Mouse (Mus musculus) intestine, embryonic 16.5 days (tissue): ENCODE data around the gene Hectd1. TPM values are rescaled to one million over a fixed set of nuclear protein-coding genes. Genes with fewer than 3 reads are reported as not detected.
A peak's percentile ranks its signal among the peaks of the same experiment; 100 is the strongest.

Source experiments
- ATAC-seq: fragments of 200-750 bp; cut with Nextera tagmentation; 2 replicates; pipeline ENCODE4 v1.8.0; 2017; ENCODE audit warnings: moderate TSS enrichment, moderate library complexity
- H3K27ac ChIP-seq: fragments of 300-500 bp; sonication (generic); 2 replicates; pipeline ENCODE4 v1.5.1; 2014; ENCODE audit warnings: mild to moderate bottlenecking, low read length
- H3K27me3 ChIP-seq: fragments of 300-500 bp; sonication (generic); replicated peaks from 2 replicates; pipeline ENCODE4 v1.6.1; 2014; ENCODE audit warnings: low read length, control low read depth, mixed read lengths; ENCODE audit not compliant: control insufficient read depth, insufficient read depth
- H3K36me3 ChIP-seq: fragments of 300-500 bp; sonication (generic); 2 replicates; pipeline ENCODE4 v1.6.1; 2014; ENCODE audit warnings: low read length, control low read depth; ENCODE audit not compliant: control insufficient read depth, insufficient read depth
- H3K4me1 ChIP-seq: fragments of 300-500 bp; sonication (generic); 2 replicates; pipeline ENCODE4 v1.6.1; 2014; ENCODE audit warnings: low read length, control low read depth, mixed read lengths; ENCODE audit not compliant: control insufficient read depth, insufficient read depth
- H3K4me2 ChIP-seq: fragments of 300-500 bp; sonication (generic); 2 replicates; pipeline ENCODE4 v1.6.1; 2014; ENCODE audit warnings: low read depth, low read length, control low read depth
- H3K4me3 ChIP-seq: fragments of 300-500 bp; sonication (generic); 2 replicates; pipeline ENCODE4 v1.5.1; 2014; ENCODE audit warnings: mild to moderate bottlenecking, low read length
- H3K9ac ChIP-seq: fragments of 300-500 bp; sonication (generic); 2 replicates; pipeline ENCODE4 v1.6.1; 2014; ENCODE audit warnings: low read depth, low read length
- H3K9me3 ChIP-seq: fragments of 300-500 bp; sonication (generic); 2 replicates; pipeline ENCODE4 v1.6.1; 2016; ENCODE audit warnings: low read length, control low read depth; ENCODE audit not compliant: control insufficient read depth
- WGBS: fragments of 180-500 bp; shearing (Covaris S2); extraction: QIAGEN DNeasy Blood & Tissue Kit; methylation state at CpG from one replicate; pipeline ENCODE4 v1.1.7; 2014; 5-methylcytosine and 5-hydroxymethylcytosine counted together
- polyA plus RNA-seq: library from polyadenylated mRNA; unstranded; fragments of >200 nt; fragmentation: Nextera tagmentation; extraction: Ambion mirVana; gene quantifications from 2 replicates; pipeline ENCODE4 v1.2.1, GENCODE M21; 2015

The Hectd1 gene
- polyA plus RNA-seq, 1 experiment from 2014 or later = 25.6 TPM

DNA sequence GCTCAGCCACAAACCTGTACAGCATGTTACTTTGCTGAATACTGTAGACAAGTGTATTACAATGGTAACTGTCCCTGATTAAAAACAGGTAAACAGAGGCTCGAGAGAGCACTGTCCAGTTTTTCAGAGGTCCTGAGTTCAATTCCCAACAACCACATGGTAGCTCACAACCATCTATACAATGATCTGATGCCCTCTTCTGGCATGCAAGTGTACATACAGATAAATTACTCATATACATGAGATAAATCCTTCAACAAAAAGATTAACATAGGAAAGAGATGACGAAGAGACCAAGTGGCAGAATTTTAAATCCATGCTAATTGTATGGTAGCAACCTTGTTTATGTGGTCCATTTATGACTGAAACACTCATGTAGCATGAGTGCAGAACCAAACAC lies 82.0 kb downstream of the Hectd1 start:
- no peak overlapping the region for H3K4me3 ChIP-seq
- no peak overlapping the region for H3K4me2 ChIP-seq
- no peak overlapping the region for H3K9ac ChIP-seq
- no peaks in the 10 kb centered on the region for H3K4me1 ChIP-seq
- 89% methylated on average over 2 of the region's 2 CpGs for WGBS
- peaks cover 34% of the 10 kb centered on the region for H3K36me3 ChIP-seq
- no peak for ATAC-seq
- H3K27ac ChIP-seq = no peak overlapping the region
- H3K27me3 ChIP-seq = no peaks in the 10 kb centered on the region
- no peaks in the 10 kb centered on the region for H3K9me3 ChIP-seq

DNA sequence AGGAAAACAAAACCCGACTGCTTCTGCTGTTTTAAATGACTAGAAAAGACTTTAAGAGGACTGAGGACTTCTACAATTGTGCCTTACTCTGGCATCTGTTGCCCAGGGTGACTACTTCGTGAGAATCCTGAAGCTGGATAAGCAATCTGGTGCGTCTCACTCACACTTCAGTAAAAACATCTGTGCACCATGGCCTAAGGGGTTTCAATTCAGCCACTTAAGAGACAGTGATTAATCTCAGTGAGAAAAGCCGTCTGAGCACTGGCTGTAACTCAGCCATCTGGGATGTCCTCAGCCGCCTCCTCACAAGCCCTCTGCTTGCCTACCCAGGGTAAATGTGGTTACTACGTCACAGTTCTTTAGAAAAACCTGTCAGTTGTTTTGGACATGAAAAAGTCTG lies 84.4 kb downstream of the Hectd1 start:
- Histone ChIP-seq H3K4me1 (no peaks in the 10 kb centered on the region), H3K27me3 (no peaks in the 10 kb centered on the region), H3K4me3 (no peak overlapping the region), H3K27ac (no peak overlapping the region), H3K9ac (no peak overlapping the region), H3K9me3 (no peaks in the 10 kb centered on the region), H3K4me2 (no peak overlapping the region), H3K36me3 (peaks cover 28% of the 10 kb centered on the region)
- 61% methylated on average over 6 of the region's 6 CpGs for WGBS
- no peak for ATAC-seq

DNA sequence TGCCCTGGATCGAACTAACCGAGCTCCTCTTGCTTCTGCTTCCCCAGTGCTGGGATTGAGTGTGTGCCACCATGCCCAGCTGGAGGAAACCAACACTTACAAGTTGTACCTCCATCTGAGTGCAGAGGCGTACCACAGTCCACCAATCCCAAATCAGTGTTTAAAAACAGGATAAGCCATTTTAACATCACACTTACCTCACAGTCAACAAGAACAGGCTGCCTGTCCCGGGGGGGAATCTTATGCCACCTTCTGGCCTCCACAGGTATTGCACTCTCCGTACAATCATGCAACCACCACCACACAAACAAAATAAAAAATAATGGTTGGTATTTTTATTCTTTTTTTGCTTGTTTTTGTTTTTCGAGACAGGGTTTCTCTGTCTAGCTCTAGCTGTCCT lies 87.6 kb downstream of the Hectd1 start:
- H3K36me3 ChIP-seq = peaks cover 14% of the 10 kb centered on the region
- WGBS = 87% methylated on average over 6 of the region's 6 CpGs
- ATAC-seq = no peak
- H3K9ac ChIP-seq = no peak overlapping the region
- no peak overlapping the region for H3K4me3 ChIP-seq
- H3K4me2 ChIP-seq = no peak overlapping the region
- H3K27ac ChIP-seq = no peak overlapping the region
- no peaks in the 10 kb centered on the region for H3K4me1 ChIP-seq
- H3K27me3 ChIP-seq = no peaks in the 10 kb centered on the region
- no peaks in the 10 kb centered on the region for H3K9me3 ChIP-seq

DNA sequence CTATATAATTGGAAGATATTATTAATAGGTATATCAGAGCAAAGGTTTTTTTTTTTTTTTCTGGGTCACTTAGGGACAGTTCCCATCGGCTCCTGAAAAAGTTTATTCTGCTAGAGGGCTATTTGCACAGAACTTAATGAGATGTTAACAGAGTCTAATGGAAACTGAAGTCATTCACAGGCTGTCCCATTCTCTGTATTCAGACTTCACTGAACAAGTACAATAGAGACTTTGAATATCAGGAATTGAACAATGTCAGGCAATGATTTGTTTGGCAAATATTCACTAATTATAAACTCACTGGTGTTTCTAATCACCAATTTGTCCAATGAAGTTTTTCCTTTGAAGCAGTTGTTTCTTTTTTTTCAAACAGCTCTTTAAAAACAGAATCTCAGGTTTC lies 92.5 kb downstream of the Hectd1 start:
- no peak for ATAC-seq

DNA sequence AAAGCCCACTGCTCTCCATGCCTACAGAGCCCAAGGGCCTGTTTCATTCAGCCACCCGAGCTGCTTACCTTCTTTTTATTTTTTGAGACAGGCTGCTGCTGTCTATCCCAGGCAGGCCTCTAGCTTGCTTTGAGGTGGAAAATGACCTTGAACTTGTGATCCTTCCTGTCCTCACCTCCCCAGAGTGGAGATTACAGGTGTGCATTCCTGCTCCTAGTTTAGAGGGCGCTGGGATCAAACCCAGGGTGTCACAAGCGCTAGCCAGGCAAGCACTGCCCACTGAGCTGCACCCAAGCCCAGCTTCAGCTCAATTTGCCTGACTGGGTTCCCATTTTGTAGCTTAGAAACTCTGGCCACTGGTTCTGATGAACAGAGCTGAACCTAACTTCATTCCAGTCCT lies 93.0 kb downstream of the Hectd1 start:
- no peaks in the 10 kb centered on the region for H3K36me3 ChIP-seq
- no peak overlapping the region for H3K9ac ChIP-seq
- H3K4me2 ChIP-seq = no peak overlapping the region
- no peaks in the 10 kb centered on the region for H3K27me3 ChIP-seq
- H3K9me3 ChIP-seq = no peaks in the 10 kb centered on the region
- no peak overlapping the region for H3K4me3 ChIP-seq
- H3K4me1 ChIP-seq = peaks cover 16% of the 10 kb centered on the region
- peak; percentile 10; the same call in 1 of the 2 replicates for ATAC-seq
- H3K27ac ChIP-seq = peak overlapping the region; percentile 4; the same call in 1 of the 2 replicates
- 57% methylated on average over 3 of the region's 3 CpGs for WGBS

More for the DNA sequence above, 92.5 kb downstream of the Hectd1 start:
- Histone ChIP-seq H3K9ac (no peak overlapping the region), H3K4me3 (no peak overlapping the region), H3K27ac (no peak overlapping the region), H3K9me3 (no peaks in the 10 kb centered on the region), H3K27me3 (no peaks in the 10 kb centered on the region), H3K4me2 (no peak overlapping the region), H3K4me1 (peaks cover 16% of the 10 kb centered on the region), H3K36me3 (no peaks in the 10 kb centered on the region)
- WGBS = 61% methylated on average over 1 of the region's 1 CpGs

DNA sequence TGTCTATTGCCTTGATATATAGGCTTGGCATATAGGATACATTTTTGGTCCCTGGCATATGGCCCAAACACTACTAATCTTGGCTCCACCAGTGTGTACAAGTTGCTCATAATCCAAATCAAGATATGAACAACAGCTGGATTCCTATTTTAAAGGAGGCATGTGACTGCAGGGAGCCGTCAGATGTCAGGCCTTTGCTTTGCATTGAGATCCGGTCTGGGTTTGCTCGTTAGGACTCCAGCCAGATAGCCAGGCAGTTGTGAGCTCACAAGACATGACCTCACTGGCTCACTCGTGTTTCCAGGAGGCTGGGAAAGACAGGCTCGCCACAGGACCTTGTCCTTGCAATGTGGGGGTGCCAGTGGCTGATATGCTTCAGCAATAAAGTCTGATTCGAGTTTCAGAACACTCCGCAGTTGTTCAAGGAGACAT lies 93.5 kb downstream of the Hectd1 start:
- peak; percentile 81 for ATAC-seq
- Histone ChIP-seq H3K4me3 (no peak overlapping the region), H3K27ac (peak overlapping the region; percentile 4; the same call in 1 of the 2 replicates), H3K9me3 (no peaks in the 10 kb centered on the region), H3K4me1 (peaks cover 16% of the 10 kb centered on the region), H3K9ac (no peak overlapping the region), H3K4me2 (no peak overlapping the region), H3K36me3 (no peaks in the 10 kb centered on the region), H3K27me3 (no peaks in the 10 kb centered on the region)
- 29% methylated on average over 7 of the region's 7 CpGs for WGBS

DNA sequence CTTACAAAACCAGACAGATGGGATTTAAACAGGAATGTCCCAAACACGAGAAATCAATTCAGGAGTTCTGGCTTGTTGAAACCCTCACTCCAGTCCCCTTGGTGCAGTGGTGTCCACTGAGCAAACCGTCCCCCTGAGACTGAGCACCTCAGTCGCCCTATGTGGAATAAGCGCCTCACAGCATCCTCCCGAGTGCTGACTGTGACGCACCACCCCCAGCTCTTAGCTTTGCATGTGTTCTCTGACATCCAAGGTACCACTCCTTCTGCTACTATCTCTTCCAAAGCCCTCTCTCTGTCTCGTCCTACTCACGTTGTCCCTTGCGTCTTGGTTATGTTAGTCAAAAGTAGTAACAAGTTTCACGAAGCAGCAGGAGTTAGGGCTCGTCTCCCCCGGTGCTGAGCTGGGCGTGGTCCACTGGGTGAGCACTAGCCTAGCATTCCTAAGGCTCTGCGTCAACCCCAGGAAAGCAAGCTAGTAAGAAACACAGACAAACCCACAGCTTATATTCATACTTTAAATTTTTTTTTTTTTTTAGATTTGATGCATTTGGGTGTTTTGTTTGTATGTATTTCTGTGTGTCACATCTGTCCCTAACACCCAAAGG lies 94.6 kb downstream of the Hectd1 start:
- Histone ChIP-seq H3K9ac (no peak overlapping the region), H3K36me3 (no peaks in the 10 kb centered on the region), H3K9me3 (no peaks in the 10 kb centered on the region), H3K27me3 (no peaks in the 10 kb centered on the region), H3K4me2 (0 out of 2 replicates have a peak overlapping the region, but pooled peaks have one; percentile 16), H3K4me3 (no peak overlapping the region), H3K27ac (peak overlapping the region; percentile 51; the same call in 1 of the 2 replicates), H3K4me1 (peaks cover 16% of the 10 kb centered on the region)
- peak; percentile 54 for ATAC-seq
- WGBS = 56% methylated on average over 14 of the region's 14 CpGs

DNA sequence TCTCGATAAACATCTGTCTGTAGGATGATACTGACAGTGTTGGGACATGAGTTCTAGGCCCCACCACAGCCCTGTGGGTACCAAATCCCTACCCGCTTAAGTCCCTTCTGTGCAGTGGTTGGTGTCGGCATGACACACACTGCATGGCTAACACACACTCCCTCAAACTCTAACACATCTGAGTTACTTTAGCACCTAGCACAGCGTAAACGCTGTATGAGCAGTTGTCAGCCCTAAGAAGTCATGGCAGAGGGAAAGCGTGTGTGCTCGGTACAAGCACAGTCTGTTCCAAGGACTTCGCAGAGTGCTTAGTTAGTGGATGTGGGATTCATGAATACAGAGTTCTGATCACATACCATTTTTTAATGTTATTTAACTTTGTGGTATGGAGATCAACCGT lies 99.5 kb downstream of the Hectd1 start:
- H3K4me2 ChIP-seq = no peak overlapping the region
- no peak overlapping the region for H3K9ac ChIP-seq
- no peaks in the 10 kb centered on the region for H3K27me3 ChIP-seq
- WGBS = 95% methylated on average over 9 of the region's 9 CpGs
- no peaks in the 10 kb centered on the region for H3K9me3 ChIP-seq
- no peak overlapping the region for H3K4me3 ChIP-seq
- ATAC-seq = no peak
- peaks cover 11% of the 10 kb centered on the region; the same call in 1 of the 2 replicates for H3K4me1 ChIP-seq
- no peaks in the 10 kb centered on the region for H3K36me3 ChIP-seq
- H3K27ac ChIP-seq = peak overlapping the region; percentile 62; the same call in 1 of the 2 replicates

DNA sequence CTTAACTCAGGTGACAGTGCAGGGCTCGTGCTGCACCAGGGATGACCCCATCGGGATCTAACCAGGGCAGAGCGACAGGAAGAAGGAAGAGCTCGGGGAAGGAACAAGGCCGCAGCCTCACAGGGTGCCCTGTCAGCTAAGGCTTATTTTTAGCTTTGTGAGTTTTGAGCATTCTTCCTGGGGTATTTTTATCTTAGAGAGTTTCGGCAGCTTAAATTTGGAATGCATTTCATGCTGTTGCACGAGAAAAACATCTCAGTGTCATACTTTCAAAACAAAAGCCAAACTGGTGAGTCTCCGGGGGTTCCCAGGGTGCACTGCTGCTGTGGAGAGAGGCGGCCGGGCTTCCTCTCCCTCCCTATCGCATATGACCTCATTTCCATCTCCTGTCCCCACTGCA lies 100.3 kb downstream of the Hectd1 start:
- H3K9me3 ChIP-seq = no peaks in the 10 kb centered on the region
- 60% methylated on average over 11 of the region's 11 CpGs for WGBS
- H3K27ac ChIP-seq = peak overlapping the region; percentile 62
- no peak overlapping the region for H3K9ac ChIP-seq
- no peaks in the 10 kb centered on the region for H3K36me3 ChIP-seq
- H3K4me3 ChIP-seq = no peak overlapping the region
- H3K27me3 ChIP-seq = no peaks in the 10 kb centered on the region
- no peak; the same call in 1 of the 2 replicates for ATAC-seq
- no peak overlapping the region for H3K4me2 ChIP-seq
- peaks cover 3% of the 10 kb centered on the region; the same call in 1 of the 2 replicates for H3K4me1 ChIP-seq

DNA sequence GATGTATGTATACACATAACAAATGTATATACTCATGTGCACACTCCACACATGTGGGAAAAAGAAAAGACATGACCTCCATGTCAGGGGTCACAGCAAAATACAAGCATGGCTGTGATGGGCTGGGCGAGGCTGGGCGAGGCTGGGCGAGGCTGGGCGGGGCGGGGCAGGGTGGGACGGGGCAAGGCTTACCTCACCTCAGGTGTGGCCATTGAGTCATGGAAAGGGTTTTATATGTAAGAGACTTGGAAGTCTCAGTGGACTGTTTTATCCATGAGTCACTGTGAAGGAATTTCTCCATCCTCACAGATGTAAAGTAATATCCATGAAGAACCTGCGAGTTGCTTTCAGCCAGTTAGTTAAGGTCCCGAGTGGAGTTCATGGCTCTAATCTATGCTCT lies 107.5 kb downstream of the Hectd1 start:
- H3K4me1 ChIP-seq = no peaks in the 10 kb centered on the region
- H3K27me3 ChIP-seq = no peaks in the 10 kb centered on the region
- no peaks in the 10 kb centered on the region for H3K36me3 ChIP-seq
- peak; percentile 73; the same call in 1 of the 2 replicates for ATAC-seq
- H3K9me3 ChIP-seq = no peaks in the 10 kb centered on the region
- no peak overlapping the region for H3K9ac ChIP-seq
- H3K4me2 ChIP-seq = no peak overlapping the region
- WGBS = 89% methylated on average over 8 of the region's 8 CpGs
- no peak overlapping the region for H3K27ac ChIP-seq
- H3K4me3 ChIP-seq = no peak overlapping the region
